Mouse (Mus musculus): ENCODE data around the gene Dnah14.

Dnah14 gene

DNA sequence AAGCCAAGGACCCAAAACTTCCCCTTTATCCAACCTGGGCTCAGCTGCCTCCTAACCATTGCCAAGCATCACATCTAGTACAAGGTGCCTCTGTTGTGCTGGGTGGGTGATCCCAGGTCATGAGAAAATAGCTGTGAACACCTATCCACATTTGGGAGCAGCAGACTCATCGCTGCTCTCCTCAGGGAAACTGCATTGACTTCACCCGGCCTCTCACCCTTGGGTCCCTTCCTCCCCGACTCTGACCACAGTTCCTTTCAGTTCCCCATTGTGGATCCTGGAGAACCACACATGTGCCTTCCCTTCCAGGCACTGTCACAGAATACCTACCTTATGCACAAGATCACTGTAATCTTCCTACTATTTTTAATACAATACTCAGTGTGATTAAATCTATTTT lies 269.4 kb downstream of the Dnah14 start:
- Histone ChIP-seq H3K27me3 (ENCODE audit: control insufficient read depth, insufficient read depth, low read length, poor library complexity, severe bottlenecking) (no peaks in the 10 kb centered on the region), H3K36me3 (ENCODE audit: control insufficient read depth, insufficient read depth, low read length, poor library complexity, severe bottlenecking) (no peaks in the 10 kb centered on the region)
- peak; percentile 61 for DNase-seq (ENCODE audit: low read depth, low spot score)

DNA sequence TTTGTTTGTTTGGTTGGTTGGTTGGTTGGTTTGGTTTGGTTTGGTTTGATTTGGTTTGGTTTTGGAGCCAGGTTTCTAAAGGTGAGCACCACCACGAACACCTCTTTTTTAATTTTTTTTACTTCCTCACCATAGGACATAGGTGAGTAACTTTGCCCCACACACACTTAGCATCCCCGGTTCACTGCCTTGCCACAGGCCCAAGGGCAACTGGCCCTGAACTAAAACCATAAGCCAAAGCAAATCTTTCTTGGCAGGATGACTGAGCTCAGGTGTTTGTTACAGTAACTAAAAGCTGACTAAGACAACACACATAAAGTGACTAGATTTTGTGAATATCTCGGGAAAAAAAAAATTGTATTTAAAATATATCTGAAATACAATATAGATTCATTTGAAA lies 271.0 kb downstream of the Dnah14 start:
- Histone ChIP-seq H3K36me3 (ENCODE audit: control insufficient read depth, insufficient read depth, low read length, poor library complexity, severe bottlenecking) (no peaks in the 10 kb centered on the region), H3K27me3 (ENCODE audit: control insufficient read depth, insufficient read depth, low read length, poor library complexity, severe bottlenecking) (no peaks in the 10 kb centered on the region)
- DNase-seq (ENCODE audit: low read depth, low spot score): peak; percentile 64

DNA sequence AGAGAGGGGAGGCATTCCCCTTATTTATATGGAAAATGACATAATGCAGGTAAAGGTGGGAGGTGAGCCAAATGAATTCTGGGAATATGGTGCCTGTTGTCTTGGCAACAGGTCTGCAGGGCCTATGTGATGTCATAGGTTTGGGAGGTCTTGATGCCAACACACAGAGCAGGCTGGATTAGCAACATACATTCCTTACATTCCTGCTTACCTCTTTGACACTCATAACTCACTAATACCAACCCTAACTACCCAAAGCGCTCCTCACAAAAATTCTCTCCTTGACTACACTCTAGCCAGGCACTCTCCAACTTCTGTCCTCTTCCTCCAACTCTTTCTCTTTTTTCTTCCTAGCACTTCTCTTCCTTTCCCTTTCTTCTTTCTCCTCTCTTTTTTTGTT lies 271.9 kb downstream of the Dnah14 start:
- no peaks in the 10 kb centered on the region for H3K27me3 ChIP-seq (ENCODE audit: control insufficient read depth, insufficient read depth, low read length, poor library complexity, severe bottlenecking)
- H3K36me3 ChIP-seq (ENCODE audit: control insufficient read depth, insufficient read depth, low read length, poor library complexity, severe bottlenecking): no peaks in the 10 kb centered on the region
- DNase-seq (ENCODE audit: low read depth, low spot score): no peak

DNA sequence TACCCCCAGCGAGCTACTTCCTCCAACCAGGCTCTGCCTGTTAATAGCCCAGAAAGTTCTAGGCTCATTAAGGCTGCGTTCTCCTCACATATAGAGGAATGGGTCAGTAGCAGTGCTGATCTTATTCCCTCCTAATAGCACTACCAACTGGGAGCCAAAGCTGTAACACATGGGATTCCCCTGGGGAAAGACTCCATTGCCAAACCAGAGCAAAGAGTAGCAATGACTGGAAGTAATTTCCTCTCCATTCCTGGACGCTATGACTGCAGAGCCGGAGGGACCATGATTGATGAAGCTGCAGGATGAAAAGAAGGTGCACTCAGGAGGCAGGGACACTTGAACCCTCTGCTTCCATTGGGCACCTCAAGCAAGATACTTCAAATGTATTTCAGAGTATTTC lies 274.1 kb downstream of the Dnah14 start:
- no peak for DNase-seq (ENCODE audit: low read depth, low spot score)
- no peaks in the 10 kb centered on the region for H3K36me3 ChIP-seq (ENCODE audit: control insufficient read depth, insufficient read depth, low read length, poor library complexity, severe bottlenecking)
- H3K27me3 ChIP-seq (ENCODE audit: control insufficient read depth, insufficient read depth, low read length, poor library complexity, severe bottlenecking): no peaks in the 10 kb centered on the region

DNA sequence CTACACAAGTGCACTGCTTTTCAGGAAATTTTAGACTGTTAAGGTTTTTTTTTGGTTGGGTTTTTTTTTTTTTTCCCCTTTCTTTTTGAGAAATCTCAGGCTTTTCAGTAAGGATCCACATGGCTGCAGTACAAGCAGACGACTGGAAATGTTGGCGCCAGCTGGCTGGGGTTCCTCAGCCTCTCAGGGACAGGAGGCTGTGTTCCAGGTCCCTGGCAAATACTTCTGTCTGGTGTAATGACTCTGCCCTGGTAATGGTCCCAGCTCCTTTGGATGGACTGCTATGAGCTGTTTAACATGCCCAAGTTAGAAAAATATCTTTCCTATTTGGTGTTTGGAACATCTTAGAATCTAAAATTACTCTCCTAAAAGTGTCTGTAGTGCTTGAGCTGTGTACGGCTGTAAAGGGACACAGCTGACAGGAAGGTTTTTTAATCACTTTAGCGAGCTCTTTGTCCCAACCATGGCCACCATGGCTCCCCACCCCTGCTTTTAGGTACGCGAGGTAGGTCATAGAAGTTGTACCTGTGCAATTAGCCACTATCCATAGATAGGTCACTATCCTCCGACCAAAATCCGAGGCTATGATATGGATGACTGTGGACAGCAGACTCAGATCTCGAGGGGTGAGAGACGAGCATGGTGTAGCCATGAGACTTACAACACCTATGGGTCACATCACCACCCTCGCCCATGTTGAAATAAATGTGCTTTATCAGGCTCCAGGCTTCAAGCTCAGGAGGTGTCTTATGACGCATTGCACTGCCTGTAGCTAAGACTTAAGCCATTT lies 275.4 kb downstream of the Dnah14 start:
- DNase-seq (ENCODE audit: low read depth, low spot score): no peak
- Histone ChIP-seq H3K27me3 (ENCODE audit: control insufficient read depth, insufficient read depth, low read length, poor library complexity, severe bottlenecking) (no peaks in the 10 kb centered on the region), H3K36me3 (ENCODE audit: control insufficient read depth, insufficient read depth, low read length, poor library complexity, severe bottlenecking) (no peaks in the 10 kb centered on the region)

DNA sequence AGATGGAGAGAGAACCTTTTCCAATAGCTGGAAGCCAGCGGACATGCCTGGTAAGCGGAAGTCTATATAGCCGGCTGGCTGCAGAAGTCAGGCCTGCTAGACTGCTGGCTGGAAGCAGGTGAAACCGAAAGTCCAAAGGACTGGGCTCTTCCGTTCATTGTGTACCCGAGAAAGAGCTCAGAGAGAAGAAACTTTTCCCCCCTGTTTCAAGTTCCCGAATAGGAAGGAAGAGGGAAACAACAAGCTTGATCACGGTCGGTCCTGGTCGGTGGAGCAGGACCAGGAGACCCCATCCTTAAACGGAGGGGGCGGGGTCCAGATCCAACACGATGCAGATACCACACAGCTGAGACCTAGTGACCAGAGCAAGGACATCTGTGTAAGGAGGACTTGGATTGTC lies 276.1 kb downstream of the Dnah14 start:
- H3K27me3 ChIP-seq (ENCODE audit: control insufficient read depth, insufficient read depth, low read length, poor library complexity, severe bottlenecking): no peaks in the 10 kb centered on the region
- H3K36me3 ChIP-seq (ENCODE audit: control insufficient read depth, insufficient read depth, low read length, poor library complexity, severe bottlenecking): no peaks in the 10 kb centered on the region
- DNase-seq (ENCODE audit: low read depth, low spot score): peak; percentile 68

DNA sequence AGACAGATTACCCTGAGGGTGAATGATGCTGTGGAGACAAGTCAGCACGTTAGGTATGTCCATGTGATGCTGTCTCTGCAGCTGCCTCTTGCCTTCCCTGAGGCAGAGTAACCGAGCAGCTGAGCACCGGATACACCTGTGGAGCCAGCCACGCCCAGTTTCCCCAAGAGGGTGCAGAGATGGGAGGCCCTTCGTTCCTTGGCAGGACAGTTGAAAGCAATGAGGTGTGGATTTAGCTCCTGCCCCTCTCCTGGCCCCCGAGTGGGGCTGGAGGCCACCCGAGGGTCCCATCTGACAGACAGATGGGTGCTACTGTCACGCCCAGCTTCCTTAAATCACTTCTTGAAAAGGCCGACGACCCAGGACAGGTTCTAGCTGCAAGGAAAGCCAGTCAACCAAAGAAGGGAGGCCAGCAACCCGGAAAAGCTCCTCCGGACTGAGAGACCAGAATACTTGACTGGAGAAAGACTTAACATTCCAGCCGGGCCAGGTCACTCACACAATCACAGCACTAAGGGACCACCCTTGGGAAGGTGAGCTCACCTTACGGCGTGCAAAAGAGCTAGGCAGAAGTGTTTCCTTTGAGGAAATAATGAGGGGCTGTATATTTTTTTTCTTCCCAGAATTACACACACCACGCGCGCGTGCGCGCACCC lies 276.9 kb downstream of the Dnah14 start:
- H3K36me3 ChIP-seq (ENCODE audit: control insufficient read depth, insufficient read depth, low read length, poor library complexity, severe bottlenecking): no peaks in the 10 kb centered on the region
- H3K27me3 ChIP-seq (ENCODE audit: control insufficient read depth, insufficient read depth, low read length, poor library complexity, severe bottlenecking): no peaks in the 10 kb centered on the region
- DNase-seq (ENCODE audit: low read depth, low spot score): peak; percentile 91

DNA sequence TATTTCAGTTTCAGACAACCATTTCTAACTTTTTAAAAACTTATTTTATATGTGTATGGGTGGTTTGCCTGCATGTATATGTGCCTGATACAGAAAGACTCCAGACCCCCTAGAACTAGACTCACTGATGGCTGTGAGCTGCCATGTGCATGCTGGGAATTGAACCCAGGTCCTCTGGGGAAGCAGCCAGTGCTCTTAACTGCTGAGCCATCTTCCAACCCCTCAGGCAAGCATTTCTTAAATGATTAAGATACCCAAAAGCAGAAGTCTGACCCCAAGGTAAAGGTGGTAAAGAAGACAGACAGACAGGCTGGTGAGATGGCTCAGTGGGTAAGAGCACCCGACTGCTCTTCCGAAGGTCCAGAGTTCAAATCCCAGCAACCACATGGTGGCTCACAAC lies 278.5 kb downstream of the Dnah14 start:
- peak; percentile 20 for DNase-seq (ENCODE audit: low read depth, low spot score)
- Histone ChIP-seq H3K36me3 (ENCODE audit: control insufficient read depth, insufficient read depth, low read length, poor library complexity, severe bottlenecking) (no peaks in the 10 kb centered on the region), H3K27me3 (ENCODE audit: control insufficient read depth, insufficient read depth, low read length, poor library complexity, severe bottlenecking) (no peaks in the 10 kb centered on the region)

DNA sequence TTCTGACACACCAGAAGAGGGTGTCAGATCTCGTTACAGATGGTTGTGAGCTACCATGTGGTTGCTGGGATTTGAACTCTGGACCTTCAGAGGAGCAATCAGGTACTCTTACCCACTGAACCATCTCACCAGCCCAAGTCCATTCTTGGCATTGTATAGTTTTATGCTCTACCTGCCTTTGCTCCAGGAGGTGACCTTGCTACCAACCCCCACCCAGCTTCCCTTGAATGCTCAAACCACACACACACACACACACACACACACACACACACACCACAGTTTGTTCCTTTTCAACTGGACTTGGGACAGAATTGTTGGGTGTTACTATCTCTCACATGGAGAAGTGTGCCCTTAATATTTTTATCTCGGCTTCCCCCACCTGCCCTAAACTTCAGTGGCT lies 280.0 kb downstream of the Dnah14 start:
- DNase-seq (ENCODE audit: low read depth, low spot score): no peak
- Histone ChIP-seq H3K36me3 (ENCODE audit: control insufficient read depth, insufficient read depth, low read length, poor library complexity, severe bottlenecking) (no peaks in the 10 kb centered on the region), H3K27me3 (ENCODE audit: control insufficient read depth, insufficient read depth, low read length, poor library complexity, severe bottlenecking) (no peaks in the 10 kb centered on the region)

DNA sequence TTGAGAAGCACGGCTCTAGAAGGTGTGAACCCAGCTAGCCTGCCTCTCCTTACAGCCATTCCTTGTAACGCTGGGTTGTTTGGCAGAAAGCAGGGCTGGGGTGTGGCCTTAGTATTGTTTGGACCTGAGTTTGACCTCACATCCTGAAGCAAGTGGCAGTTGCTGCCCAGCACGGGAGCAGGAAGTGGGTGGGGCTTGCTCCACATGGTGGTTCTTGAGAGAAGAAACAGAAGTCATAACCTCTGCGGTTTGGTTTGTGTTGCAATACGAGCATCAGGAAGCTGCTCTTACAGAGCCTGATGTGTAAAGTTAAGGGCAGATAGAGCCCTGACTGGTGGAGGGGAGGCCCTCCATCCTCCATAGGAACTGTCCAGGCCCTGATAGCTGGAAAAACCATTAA lies 284.3 kb downstream of the Dnah14 start:
- peak; percentile 94 for DNase-seq (ENCODE audit: low read depth, low spot score)
- no peaks in the 10 kb centered on the region for H3K27me3 ChIP-seq (ENCODE audit: control insufficient read depth, insufficient read depth, low read length, poor library complexity, severe bottlenecking)
- H3K36me3 ChIP-seq (ENCODE audit: control insufficient read depth, insufficient read depth, low read length, poor library complexity, severe bottlenecking): no peaks in the 10 kb centered on the region

DNA sequence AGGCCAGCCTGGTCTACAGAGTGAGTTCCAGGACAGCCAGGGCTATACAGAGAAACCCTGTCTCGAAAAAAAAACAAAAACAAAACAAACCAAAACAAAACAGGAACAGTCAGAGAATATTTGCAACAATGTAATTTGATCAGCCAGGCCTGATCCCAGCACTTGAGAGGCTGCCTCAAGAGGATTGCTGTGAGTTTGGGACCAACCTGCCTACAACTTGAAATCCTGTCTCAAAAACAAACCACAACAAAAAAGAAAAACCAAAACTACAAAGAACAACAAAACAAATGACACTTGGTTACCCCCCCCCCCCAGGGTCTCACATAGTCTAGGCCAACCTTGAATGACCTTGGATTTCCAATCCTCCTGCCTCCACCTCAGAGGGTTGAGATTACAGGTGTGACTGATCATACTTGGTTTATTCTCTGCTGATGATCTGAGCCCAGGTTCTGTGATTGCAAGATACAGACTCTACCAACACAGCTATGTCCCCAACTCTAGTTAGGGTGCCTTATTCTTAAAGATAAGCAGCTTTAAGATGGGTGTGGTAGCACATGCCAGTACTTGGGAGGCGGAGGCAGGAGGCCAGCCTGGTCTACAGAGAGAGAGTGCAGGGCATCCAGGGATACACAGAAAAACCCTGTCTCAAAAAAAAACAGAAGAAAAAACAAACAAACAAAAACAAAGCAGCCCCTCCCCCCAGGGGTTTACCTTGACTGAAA lies 285.0 kb downstream of the Dnah14 start:
- Histone ChIP-seq H3K27me3 (ENCODE audit: control insufficient read depth, insufficient read depth, low read length, poor library complexity, severe bottlenecking) (no peaks in the 10 kb centered on the region), H3K36me3 (ENCODE audit: control insufficient read depth, insufficient read depth, low read length, poor library complexity, severe bottlenecking) (no peaks in the 10 kb centered on the region)
- DNase-seq (ENCODE audit: low read depth, low spot score): no peak

DNA sequence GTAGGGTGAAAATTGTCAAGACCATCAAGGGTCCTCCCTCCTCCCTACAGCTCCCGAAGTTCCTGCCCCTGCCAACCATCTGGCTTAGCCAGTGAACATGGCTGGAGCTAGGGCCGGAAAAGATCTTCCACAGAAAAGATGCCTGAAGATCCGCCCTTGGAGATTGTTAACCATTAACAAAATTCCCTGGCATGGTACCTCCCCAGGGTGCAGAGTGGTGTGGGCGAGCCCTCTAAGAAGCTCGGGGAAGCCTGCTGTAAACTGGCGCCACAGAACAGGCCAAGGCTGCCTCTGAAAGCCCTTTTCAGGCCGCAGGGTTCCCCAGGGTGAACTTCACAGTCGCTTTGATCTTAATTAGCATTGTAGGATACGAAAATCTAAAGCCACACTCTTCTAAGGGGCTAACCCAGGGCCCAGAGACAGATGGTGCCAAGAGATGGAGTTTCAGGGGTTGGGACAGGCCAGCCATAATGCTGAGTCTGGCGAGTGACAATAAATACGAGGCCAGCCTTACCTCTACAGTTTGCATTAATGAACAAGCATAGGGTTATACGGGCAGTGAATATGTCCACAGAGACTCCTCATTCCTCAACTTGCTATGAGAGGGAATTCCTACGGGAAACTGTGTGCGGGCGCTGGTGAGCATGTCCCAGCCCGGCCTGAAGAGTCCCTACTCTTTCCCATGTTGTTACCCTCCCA lies 286.5 kb downstream of the Dnah14 start:
- Histone ChIP-seq H3K36me3 (ENCODE audit: control insufficient read depth, insufficient read depth, low read length, poor library complexity, severe bottlenecking) (no peaks in the 10 kb centered on the region), H3K27me3 (ENCODE audit: control insufficient read depth, insufficient read depth, low read length, poor library complexity, severe bottlenecking) (no peaks in the 10 kb centered on the region)
- no peak for DNase-seq (ENCODE audit: low read depth, low spot score)

DNA sequence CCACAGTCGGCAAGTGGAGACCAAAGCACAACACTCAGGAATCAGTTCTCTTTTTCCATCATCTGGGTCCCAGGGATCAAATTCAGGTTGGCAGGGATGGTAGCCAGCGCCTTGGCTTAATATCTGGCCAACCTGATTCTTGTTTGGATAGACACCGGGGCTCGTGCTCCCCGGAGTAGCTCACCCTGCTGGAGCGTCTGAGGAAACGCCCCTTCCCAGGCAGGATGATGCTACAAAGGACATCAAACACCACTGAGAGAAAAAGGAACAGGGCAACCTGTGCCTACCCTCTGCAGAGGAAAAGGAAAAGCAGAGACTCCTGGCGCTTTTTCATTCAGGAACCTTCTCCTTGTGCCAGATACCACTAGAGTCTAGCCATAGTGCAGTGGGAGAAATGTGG lies 287.1 kb downstream of the Dnah14 start:
- no peaks in the 10 kb centered on the region for H3K36me3 ChIP-seq (ENCODE audit: control insufficient read depth, insufficient read depth, low read length, poor library complexity, severe bottlenecking)
- no peaks in the 10 kb centered on the region for H3K27me3 ChIP-seq (ENCODE audit: control insufficient read depth, insufficient read depth, low read length, poor library complexity, severe bottlenecking)
- DNase-seq (ENCODE audit: low read depth, low spot score): no peak

Measured in splenic B cell, adult 2 months (primary cell).